Mouse (Mus musculus) adrenal gland, postnatal 25 days (tissue): Measurements from ENCODE around the gene Wfdc11. TPM values are rescaled to one million over a fixed set of nuclear protein-coding genes. Genes with fewer than 3 reads are reported as not detected.

Experiments
- DNase-seq: peaks from one replicate; pipeline ENCODE4 v3.0.0; 2021; ENCODE audit warnings: mixed read lengths
- total RNA-seq: library from RNA; stranded (reverse); gene quantifications from 2 replicates; pipeline ENCODE4 v1.2.3, GENCODE M21; 2021

The Wfdc11 gene
- total RNA-seq, 1 experiment from 2014 or later: not detected

GRCm38 (mm10) chr2:164638696-164639095, 35.2 kb downstream of the Wfdc11 start, which contains the start of gene Wfdc16:
Wfdc16 (minus strand) TSS chr2:164638796.
- no peak for DNase-seq

DNA sequence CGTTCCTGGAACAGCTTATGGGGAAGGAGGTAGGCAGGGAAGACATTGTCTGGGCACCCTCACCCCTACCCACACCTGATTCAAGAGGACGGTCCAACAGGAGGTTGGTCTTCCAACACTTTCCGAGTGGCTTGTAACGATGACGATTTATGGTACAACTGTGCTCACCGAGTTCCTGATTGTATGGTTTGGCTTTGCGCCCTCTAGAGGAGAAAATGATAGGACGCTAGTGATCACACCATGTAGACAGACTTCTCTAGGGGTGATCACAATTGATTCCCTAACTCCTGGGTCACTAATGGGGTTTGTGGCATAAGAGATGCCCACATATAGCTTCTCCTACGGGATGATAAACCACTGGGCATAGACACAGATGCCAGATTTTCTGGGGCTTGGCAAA, 38.6 kb downstream of the Wfdc11 start:
- DNase-seq: no peak

GRCm38 (mm10) chr2:164621775-164622174, 52.1 kb downstream of the Wfdc11 start:
- DNase-seq: no peak

- DNase-seq: no peak
Measured at GRCm38 (mm10) chr2:164619050-164619449, 54.8 kb downstream of the Wfdc11 start.

DNA sequence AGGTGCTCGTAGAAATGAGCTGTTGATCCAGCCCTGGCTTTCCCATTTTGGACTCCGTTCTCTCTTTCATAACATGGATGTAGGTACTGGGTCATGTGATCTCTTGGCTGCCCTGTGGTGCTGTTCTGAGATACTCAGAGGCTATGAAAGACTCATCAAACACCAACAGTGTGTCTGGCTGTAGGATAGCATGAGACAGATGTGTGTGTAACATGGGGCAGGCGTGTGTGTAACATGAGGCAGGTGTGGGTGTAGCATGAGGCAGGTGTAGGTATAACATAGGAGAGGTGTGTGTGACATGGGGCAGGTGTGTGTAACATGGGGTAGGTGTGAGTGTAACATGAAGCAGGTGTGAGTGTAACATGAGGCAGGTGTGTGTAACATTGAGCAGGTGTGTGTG, 58.5 kb downstream of the Wfdc11 start:
- no peak for DNase-seq

GRCm38 (mm10) chr2:164613471-164613870, 60.4 kb downstream of the Wfdc11 start, which contains the start of the genes Wfdc6b and Wfdc8:
Wfdc6b (plus strand) TSS chr2:164613522.
Wfdc8 (minus strand) TSS chr2:164613626.
- DNase-seq: peak; percentile 50

Other genes starting within 250 kb of the Wfdc11 start
- 75.1 and 82.0 TPM in 2 replicates for gene Sdc4, start 230.2 kb downstream of the Wfdc11 start, total RNA-seq
- 27.0 and 30.0 TPM in 2 replicates for gene Sys1, start 217.1 kb downstream of the Wfdc11 start, total RNA-seq
- 4.0 TPM in 1 of 2 replicates, not detected in the other for gene Gm20458, start 213.1 kb downstream of the Wfdc11 start, total RNA-seq
- not detected in 2 replicates for gene Trp53tg5, start 200.4 kb downstream of the Wfdc11 start, total RNA-seq
- 6.3 and 6.4 TPM in 2 replicates for gene Dbndd2, start 188.0 kb downstream of the Wfdc11 start, total RNA-seq
- 98.3 and 99.7 TPM in 2 replicates for gene Pigt, start 176.6 kb downstream of the Wfdc11 start, total RNA-seq
- gene Wfdc2, start 111.7 kb downstream of the Wfdc11 start, total RNA-seq: not detected in 2 replicates
- gene Spint3, start 100.6 kb downstream of the Wfdc11 start, total RNA-seq: not detected in 2 replicates
- gene Wfdc6a, start 88.6 kb downstream of the Wfdc11 start, total RNA-seq: 0.58 TPM in 1 of 2 replicates, not detected in the other
- not detected in 2 replicates for gene Eppin, start 80.5 kb downstream of the Wfdc11 start, total RNA-seq
- gene Wfdc6b, start 60.6 kb downstream of the Wfdc11 start, total RNA-seq: not detected in 2 replicates
- not detected in 2 replicates for gene Wfdc8, start 60.5 kb downstream of the Wfdc11 start, total RNA-seq
- not detected in 2 replicates for gene Wfdc16, start 35.3 kb downstream of the Wfdc11 start, total RNA-seq
- not detected in 2 replicates for gene Wfdc10, start 18.0 kb downstream of the Wfdc11 start, total RNA-seq
- not detected in 2 replicates for gene Wfdc9, start 17.5 kb downstream of the Wfdc11 start, total RNA-seq
- not detected in 2 replicates for gene Wfdc13, start 11.0 kb upstream of the Wfdc11 start, total RNA-seq
- gene Spint4, start 24.4 kb upstream of the Wfdc11 start, total RNA-seq: not detected in 2 replicates
- gene Spint5, start 41.2 kb upstream of the Wfdc11 start, total RNA-seq: not detected in 2 replicates
- gene Wfdc3, start 71.8 kb upstream of the Wfdc11 start, total RNA-seq: 0.39 and 0.57 TPM in 2 replicates
- gene Dnttip1, start 71.9 kb upstream of the Wfdc11 start, total RNA-seq: 43.5 and 45.3 TPM in 2 replicates
- gene Ube2c, start 95.8 kb upstream of the Wfdc11 start, total RNA-seq: 9.9 and 14.1 TPM in 2 replicates
- gene Tnnc2, start 105.9 kb upstream of the Wfdc11 start, total RNA-seq: not detected in 2 replicates
- 36.6 and 50.0 TPM in 2 replicates for gene Snx21, start 111.7 kb upstream of the Wfdc11 start, total RNA-seq
- 28.9 and 36.0 TPM in 2 replicates for gene Acot8, start 130.8 kb upstream of the Wfdc11 start, total RNA-seq
- gene Zswim3, start 131.0 kb upstream of the Wfdc11 start, total RNA-seq: 4.3 and 5.5 TPM in 2 replicates
- 11.9 and 14.2 TPM in 2 replicates for gene Zswim1, start 148.6 kb upstream of the Wfdc11 start, total RNA-seq
- gene Spata25, start 154.4 kb upstream of the Wfdc11 start, total RNA-seq: not detected in 2 replicates
- gene Ctsa, start 158.8 kb upstream of the Wfdc11 start, total RNA-seq: 108 and 121 TPM in 2 replicates
- gene Neurl2, start 159.4 kb upstream of the Wfdc11 start, total RNA-seq: 1.3 and 2.2 TPM in 2 replicates
- gene Pltp, start 183.6 kb upstream of the Wfdc11 start, total RNA-seq: 12.7 and 16.2 TPM in 2 replicates
- 46.6 and 60.9 TPM in 2 replicates for gene Pcif1, start 205.2 kb upstream of the Wfdc11 start, total RNA-seq
- gene Zfp335, start 237.7 kb upstream of the Wfdc11 start, total RNA-seq: 21.2 and 23.9 TPM in 2 replicates